Mouse (Mus musculus): ENCODE data around the gene Syt9. TPM values are rescaled to one million over a fixed set of nuclear protein-coding genes. Genes with fewer than 3 reads are reported as not detected.

Gene Syt9
- polyA plus RNA-seq, 1 experiment from 2014 or later: 2.2 TPM

DNA sequence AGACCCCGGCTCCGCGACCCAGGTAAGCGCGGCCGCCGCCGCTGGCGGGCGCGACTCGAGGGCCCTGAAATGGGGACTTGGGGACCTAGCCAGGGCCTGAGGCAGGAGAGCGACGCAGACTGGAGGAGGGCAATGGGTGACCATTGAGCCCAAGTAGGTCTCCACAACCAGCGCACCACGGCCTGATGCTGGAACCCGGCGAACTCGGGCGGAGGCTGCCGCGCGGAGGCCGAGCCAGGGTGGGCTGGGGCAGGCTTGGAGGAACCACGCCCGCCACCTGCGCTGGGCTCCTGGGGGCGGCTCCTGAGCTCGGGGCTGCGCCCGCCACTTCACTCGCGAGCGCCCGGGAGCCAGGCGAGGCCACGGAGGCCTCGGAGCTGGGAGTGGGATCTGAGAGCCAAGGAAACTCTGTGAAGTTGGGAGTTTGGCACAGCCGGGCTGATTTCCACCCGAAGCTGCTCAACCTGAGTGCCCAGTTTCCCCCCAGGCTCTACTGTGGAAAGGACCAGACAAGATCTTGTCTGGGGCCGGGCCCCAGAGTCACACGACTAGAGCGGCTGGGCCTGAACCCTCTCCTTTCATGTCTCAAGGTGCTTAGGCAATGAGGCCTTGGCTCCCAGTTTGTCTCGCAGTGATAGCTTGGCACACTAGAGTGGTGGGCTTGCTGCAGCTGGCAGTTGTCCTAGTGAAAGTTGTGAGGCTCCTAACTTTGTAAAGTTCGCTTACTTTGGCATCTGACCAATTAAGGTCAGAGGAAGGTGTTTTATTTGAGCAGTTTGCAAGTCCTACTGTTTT, 795 bp downstream of the Syt9 start:
- Histone ChIP-seq H3K4me1 (replicated peaks; ENCODE audit: control insufficient read depth, insufficient read depth, low read length) (no peaks in the 10 kb centered on the region), H3K9ac (ENCODE audit: low read depth, low read length) (no peak overlapping the region), H3K36me3 (ENCODE audit: control insufficient read depth, insufficient read depth, low read length) (no peaks in the 10 kb centered on the region), H3K4me2 (peak overlapping the region; percentile 85), H3K4me3 (ENCODE audit: low read depth, low read length) (peak overlapping the region; percentile 59), H3K27ac (ENCODE audit: low read depth, low read length) (no peak overlapping the region), H3K9me3 (ENCODE audit: control insufficient read depth, low read length) (no peaks in the 10 kb centered on the region), H3K27me3 (replicated peaks; ENCODE audit: control insufficient read depth, insufficient read depth, low read length) (peaks cover 52% of the 10 kb centered on the region)
- peak; percentile 41 for ATAC-seq (replicated peaks; ENCODE audit: low FRiP score)
- 6% methylated on average over 43 of the region's 45 CpGs for WGBS
- DNase-seq (ENCODE audit: low spot score): peak; percentile 39

DNA sequence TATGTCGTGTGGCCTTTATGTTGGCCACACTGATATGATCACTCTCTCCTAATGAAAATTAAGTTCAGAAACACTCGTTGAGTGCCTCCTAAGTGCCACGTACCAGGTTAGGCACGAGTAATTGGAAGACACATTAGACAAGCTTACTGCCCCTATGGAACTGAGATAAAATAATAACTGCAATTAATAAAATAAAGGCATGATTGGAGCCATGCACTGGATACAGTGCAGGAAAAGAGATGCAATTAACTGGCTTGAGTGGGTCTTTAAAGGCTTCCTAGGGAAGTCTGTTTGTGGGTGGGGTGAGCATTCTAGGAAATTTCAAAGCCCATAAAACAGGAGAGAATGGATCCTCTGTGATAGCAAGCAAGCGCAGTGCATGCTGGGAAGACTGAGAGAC, 10.0 kb downstream of the Syt9 start:
- H3K4me1 ChIP-seq (replicated peaks; ENCODE audit: control insufficient read depth, insufficient read depth, low read length): no peaks in the 10 kb centered on the region
- H3K4me3 ChIP-seq (ENCODE audit: low read depth, low read length): no peak overlapping the region
- no peaks in the 10 kb centered on the region for H3K9me3 ChIP-seq (ENCODE audit: control insufficient read depth, low read length)
- DNase-seq (ENCODE audit: low spot score) (no peak), ATAC-seq (replicated peaks; ENCODE audit: low FRiP score) (no peak)
- H3K27ac ChIP-seq (ENCODE audit: low read depth, low read length): no peak overlapping the region
- WGBS: 82% methylated on average over 5 of the region's 5 CpGs
- no peak overlapping the region for H3K9ac ChIP-seq (ENCODE audit: low read depth, low read length)
- H3K27me3 ChIP-seq (replicated peaks; ENCODE audit: control insufficient read depth, insufficient read depth, low read length): no peaks in the 10 kb centered on the region
- no peak overlapping the region for H3K4me2 ChIP-seq
- no peaks in the 10 kb centered on the region for H3K36me3 ChIP-seq (ENCODE audit: control insufficient read depth, insufficient read depth, low read length)

DNA sequence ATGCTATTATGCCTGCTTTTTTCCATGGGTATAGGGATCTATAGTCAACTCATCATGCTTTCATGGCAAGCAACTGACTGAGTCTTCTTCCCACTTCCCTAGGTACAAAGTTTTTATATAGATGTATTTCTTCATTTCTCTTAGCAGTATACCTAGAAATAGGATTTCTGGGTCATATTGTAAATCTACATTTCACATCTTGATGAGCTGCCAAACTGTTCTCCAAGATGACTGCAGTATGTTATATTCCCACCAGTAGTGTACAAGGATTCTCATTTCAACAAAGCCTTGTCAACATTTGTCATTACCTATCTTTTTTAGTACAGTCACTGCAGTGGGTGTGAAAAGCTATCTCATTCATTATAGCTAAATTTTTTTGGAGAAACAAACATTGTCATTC, 19.1 kb downstream of the Syt9 start:
- H3K4me1 ChIP-seq (replicated peaks; ENCODE audit: control insufficient read depth, insufficient read depth, low read length): no peaks in the 10 kb centered on the region
- H3K27ac ChIP-seq (ENCODE audit: low read depth, low read length): no peak overlapping the region
- H3K9ac ChIP-seq (ENCODE audit: low read depth, low read length): no peak overlapping the region
- H3K4me2 ChIP-seq: no peak overlapping the region
- H3K9me3 ChIP-seq (ENCODE audit: control insufficient read depth, low read length): no peaks in the 10 kb centered on the region
- DNase-seq (ENCODE audit: low spot score): no peak
- H3K27me3 ChIP-seq (replicated peaks; ENCODE audit: control insufficient read depth, insufficient read depth, low read length): no peaks in the 10 kb centered on the region
- no peak overlapping the region for H3K4me3 ChIP-seq (ENCODE audit: low read depth, low read length)
- H3K36me3 ChIP-seq (ENCODE audit: control insufficient read depth, insufficient read depth, low read length): no peaks in the 10 kb centered on the region
- ATAC-seq (replicated peaks; ENCODE audit: low FRiP score): no peak

DNA sequence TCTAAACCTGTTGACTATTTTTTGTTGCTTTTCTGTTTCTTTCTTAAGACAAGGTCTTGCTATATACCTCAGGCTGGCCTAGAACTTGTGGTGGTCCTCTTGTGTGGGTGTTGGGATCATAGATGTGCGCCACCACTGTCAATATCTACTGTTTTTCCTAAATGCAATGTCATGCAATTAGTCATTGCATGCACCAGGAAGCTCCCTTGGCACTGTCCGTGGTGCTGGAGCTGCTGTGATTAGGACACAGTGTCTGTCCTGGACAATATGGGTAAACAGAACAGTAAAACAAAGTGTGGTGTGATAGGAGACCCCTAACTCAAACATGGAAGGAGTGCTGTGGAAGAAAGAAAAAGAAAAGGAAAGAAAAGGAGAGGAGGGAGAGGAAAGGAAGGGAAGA, 22.2 kb downstream of the Syt9 start:
- Histone ChIP-seq H3K27ac (ENCODE audit: low read depth, low read length) (no peak overlapping the region), H3K9me3 (ENCODE audit: control insufficient read depth, low read length) (no peaks in the 10 kb centered on the region), H3K4me3 (ENCODE audit: low read depth, low read length) (no peak overlapping the region), H3K36me3 (ENCODE audit: control insufficient read depth, insufficient read depth, low read length) (no peaks in the 10 kb centered on the region), H3K27me3 (replicated peaks; ENCODE audit: control insufficient read depth, insufficient read depth, low read length) (no peaks in the 10 kb centered on the region), H3K4me1 (replicated peaks; ENCODE audit: control insufficient read depth, insufficient read depth, low read length) (no peaks in the 10 kb centered on the region), H3K4me2 (no peak overlapping the region), H3K9ac (ENCODE audit: low read depth, low read length) (no peak overlapping the region)
- ATAC-seq (replicated peaks; ENCODE audit: low FRiP score) (no peak), DNase-seq (ENCODE audit: low spot score) (no peak)
- 53% methylated on average over 2 of the region's 2 CpGs for WGBS

DNA sequence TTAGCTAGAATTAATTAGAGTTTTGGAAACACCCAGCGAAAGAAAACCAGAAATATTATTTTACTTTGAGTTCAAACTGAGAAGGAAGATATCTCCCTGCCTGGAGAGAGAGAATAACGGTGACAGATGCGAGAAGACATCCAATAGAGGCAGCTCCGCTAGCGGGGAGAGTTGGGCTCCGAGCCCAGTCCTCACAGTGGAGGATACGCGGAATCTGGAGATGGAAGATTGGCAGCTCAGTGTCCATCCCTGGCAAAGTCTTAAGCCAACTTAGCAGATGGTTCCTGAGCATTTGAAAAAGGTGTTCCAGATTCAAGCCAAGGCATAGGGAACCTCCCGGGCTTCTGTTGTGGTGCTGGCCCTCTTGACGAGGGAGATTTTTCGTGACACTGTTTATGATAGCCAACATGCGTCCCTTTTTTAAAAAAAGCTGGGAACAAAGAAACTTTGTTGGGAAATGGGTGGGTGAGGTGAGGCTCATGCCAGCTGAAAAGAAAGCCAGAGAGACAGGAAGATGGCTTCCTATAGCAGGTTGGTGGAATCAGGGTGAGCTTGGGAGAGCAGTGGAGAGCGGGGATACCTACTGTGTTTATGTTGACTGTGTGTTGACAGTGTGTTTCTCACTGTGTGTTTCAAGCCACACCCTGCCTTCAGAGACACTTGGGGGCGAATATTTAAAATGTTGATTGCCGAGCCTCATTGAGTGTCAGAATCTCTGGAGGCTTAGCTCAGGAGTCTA, 29.7 kb downstream of the Syt9 start:
- Histone ChIP-seq H3K27me3 (replicated peaks; ENCODE audit: control insufficient read depth, insufficient read depth, low read length) (no peaks in the 10 kb centered on the region), H3K4me1 (replicated peaks; ENCODE audit: control insufficient read depth, insufficient read depth, low read length) (no peaks in the 10 kb centered on the region), H3K4me2 (no peak overlapping the region), H3K27ac (ENCODE audit: low read depth, low read length) (no peak overlapping the region), H3K9me3 (ENCODE audit: control insufficient read depth, low read length) (no peaks in the 10 kb centered on the region), H3K9ac (ENCODE audit: low read depth, low read length) (no peak overlapping the region), H3K36me3 (ENCODE audit: control insufficient read depth, insufficient read depth, low read length) (no peaks in the 10 kb centered on the region), H3K4me3 (ENCODE audit: low read depth, low read length) (no peak overlapping the region)
- DNase-seq (ENCODE audit: low spot score) (no peak), ATAC-seq (replicated peaks; ENCODE audit: low FRiP score) (no peak)
- WGBS: 84% methylated on average over 15 of the region's 15 CpGs

DNA sequence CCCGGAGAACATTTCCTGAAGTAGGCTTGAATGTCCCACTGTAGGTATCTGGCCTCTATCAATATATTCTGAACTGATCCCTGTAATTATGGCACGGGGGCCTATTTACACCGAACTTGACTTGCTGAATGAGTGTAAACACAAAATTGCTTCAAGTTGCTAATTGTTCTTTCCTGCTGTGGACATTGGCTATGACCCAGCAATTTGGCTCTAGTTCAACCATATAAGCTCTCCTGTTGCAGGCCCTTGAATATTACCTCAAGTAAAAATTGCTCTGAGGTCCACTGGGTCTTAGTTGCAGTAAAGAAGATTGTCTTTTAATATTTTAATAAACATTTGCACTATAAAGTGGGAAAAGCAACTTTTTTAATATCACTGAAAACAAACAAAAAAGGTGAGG, 32.7 kb downstream of the Syt9 start:
- no peak for DNase-seq (ENCODE audit: low spot score)
- no peak overlapping the region for H3K4me3 ChIP-seq (ENCODE audit: low read depth, low read length)
- H3K4me2 ChIP-seq: no peak overlapping the region
- no peak overlapping the region for H3K9ac ChIP-seq (ENCODE audit: low read depth, low read length)
- no peak for ATAC-seq (replicated peaks; ENCODE audit: low FRiP score)
- no peaks in the 10 kb centered on the region for H3K4me1 ChIP-seq (replicated peaks; ENCODE audit: control insufficient read depth, insufficient read depth, low read length)
- WGBS: 82% methylated on average over 3 of the region's 3 CpGs
- H3K36me3 ChIP-seq (ENCODE audit: control insufficient read depth, insufficient read depth, low read length): no peaks in the 10 kb centered on the region
- H3K27me3 ChIP-seq (replicated peaks; ENCODE audit: control insufficient read depth, insufficient read depth, low read length): no peaks in the 10 kb centered on the region
- no peaks in the 10 kb centered on the region for H3K9me3 ChIP-seq (ENCODE audit: control insufficient read depth, low read length)
- no peak overlapping the region for H3K27ac ChIP-seq (ENCODE audit: low read depth, low read length)

DNA sequence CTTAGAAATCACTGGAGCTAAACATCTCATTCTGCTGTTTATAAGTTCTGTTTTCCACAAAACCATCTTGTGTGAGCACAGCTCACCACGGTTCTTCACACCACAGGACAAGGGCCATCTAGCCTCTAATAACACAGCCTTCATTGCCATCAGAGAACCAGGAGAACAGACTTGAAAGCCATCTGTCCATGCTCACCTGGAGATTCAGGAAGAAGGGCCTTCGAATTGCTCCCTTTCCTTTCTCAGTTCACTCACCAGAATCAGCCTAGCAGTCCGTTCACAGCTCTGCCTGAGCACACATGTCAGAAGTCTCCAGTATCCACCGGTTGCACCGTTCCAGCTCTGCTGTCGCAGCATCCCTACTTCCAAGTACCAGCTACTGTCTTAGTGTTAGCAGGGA, 44.4 kb downstream of the Syt9 start:
- H3K36me3 ChIP-seq (ENCODE audit: control insufficient read depth, insufficient read depth, low read length): no peaks in the 10 kb centered on the region
- no peaks in the 10 kb centered on the region for H3K4me1 ChIP-seq (replicated peaks; ENCODE audit: control insufficient read depth, insufficient read depth, low read length)
- no peaks in the 10 kb centered on the region for H3K27me3 ChIP-seq (replicated peaks; ENCODE audit: control insufficient read depth, insufficient read depth, low read length)
- no peaks in the 10 kb centered on the region for H3K9me3 ChIP-seq (ENCODE audit: control insufficient read depth, low read length)
- H3K27ac ChIP-seq (ENCODE audit: low read depth, low read length): no peak overlapping the region
- H3K4me3 ChIP-seq (ENCODE audit: low read depth, low read length): no peak overlapping the region
- WGBS: 81% methylated on average over 6 of the region's 6 CpGs
- ATAC-seq (replicated peaks; ENCODE audit: low FRiP score) (no peak), DNase-seq (ENCODE audit: low spot score) (no peak)
- H3K9ac ChIP-seq (ENCODE audit: low read depth, low read length): no peak overlapping the region
- no peak overlapping the region for H3K4me2 ChIP-seq

DNA sequence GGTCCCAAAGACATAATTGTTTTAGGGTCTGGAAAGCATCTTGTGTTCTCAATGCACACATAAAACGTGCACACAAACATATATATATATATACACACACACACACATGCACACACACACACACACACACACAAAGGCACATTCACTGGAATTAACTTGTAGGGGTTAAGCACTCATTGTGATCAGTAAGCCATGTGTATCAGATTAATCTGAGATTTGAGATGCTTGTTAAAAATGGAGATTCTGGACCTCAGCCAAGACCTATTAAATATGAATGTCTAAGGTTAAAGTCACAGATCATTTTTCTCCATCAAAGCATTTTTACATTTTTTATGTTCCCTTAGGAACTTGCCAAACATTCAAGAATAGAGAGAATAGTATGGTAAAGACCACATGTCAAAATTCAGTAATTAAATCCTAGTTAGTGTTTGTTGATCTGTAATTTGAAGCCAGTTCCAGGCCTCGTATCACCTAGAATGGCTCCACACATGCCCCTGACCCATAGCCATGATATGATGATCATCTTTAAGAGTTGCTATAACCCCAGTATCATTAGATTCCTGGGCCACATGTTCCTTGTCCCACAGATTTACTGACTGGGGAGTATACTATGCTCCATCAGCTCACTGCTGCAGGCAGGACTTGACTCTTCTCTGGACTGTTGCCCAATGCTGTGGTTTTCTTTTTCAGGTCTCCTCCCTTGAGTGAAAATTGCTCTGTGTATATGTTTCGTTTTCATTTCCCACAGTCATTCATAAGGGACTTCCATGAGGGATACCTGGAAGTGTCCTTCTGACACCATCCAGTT, 46.7 kb downstream of the Syt9 start:
- 59% methylated on average over 3 of the region's 3 CpGs for WGBS
- no peak overlapping the region for H3K4me2 ChIP-seq
- H3K4me3 ChIP-seq (ENCODE audit: low read depth, low read length): no peak overlapping the region
- no peaks in the 10 kb centered on the region for H3K4me1 ChIP-seq (replicated peaks; ENCODE audit: control insufficient read depth, insufficient read depth, low read length)
- DNase-seq (ENCODE audit: low spot score) (no peak), ATAC-seq (replicated peaks; ENCODE audit: low FRiP score) (no peak)
- no peaks in the 10 kb centered on the region for H3K36me3 ChIP-seq (ENCODE audit: control insufficient read depth, insufficient read depth, low read length)
- no peaks in the 10 kb centered on the region for H3K27me3 ChIP-seq (replicated peaks; ENCODE audit: control insufficient read depth, insufficient read depth, low read length)
- no peaks in the 10 kb centered on the region for H3K9me3 ChIP-seq (ENCODE audit: control insufficient read depth, low read length)
- no peak overlapping the region for H3K27ac ChIP-seq (ENCODE audit: low read depth, low read length)
- no peak overlapping the region for H3K9ac ChIP-seq (ENCODE audit: low read depth, low read length)
